Mouse (Mus musculus) liver, embryonic 14.5 days (tissue): ENCODE data around the gene Ttc6.

Source experiments
- CTCF ChIP-seq: IDR thresholded peaks from 2 replicates; pipeline ENCODE4 v1.5.1; 2016; ENCODE audit warnings: antibody characterized with exemption, low read depth, control low read depth
- EP300 ChIP-seq: IDR thresholded peaks from 2 replicates; pipeline ENCODE4 v1.6.1; 2016; ENCODE audit warnings: antibody characterized with exemption, low read depth

DNA sequence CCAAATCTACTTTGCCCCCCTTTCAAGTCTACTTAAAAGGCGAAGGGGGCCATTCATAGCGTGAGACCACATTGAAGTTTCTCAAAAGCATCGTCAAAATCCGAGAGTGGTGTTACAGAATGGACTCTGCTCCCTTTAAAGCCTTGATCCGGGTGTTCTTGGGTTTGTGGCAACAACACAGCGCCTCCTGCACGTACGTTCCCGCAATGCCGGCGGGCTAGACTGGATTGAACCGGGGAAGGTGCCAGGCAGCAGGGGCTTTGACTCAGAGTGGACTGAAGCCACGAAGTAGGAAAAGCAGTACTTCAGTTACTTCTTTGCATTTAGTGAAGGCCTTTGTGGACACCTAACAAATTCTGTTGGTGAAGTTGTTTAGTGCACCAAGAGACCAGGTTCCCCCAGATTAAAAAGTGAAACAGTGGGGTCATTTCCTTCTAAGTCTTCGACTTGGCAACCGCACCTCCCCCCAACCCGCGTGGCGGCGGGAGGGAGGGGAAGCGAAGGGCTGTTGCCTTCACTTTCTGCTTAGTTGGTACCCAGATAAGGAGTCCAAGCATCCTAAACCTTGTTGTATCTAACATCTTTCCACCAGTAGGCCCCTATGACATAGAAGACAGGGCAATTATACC, 15.4 kb upstream of the Ttc6 start:
- TF ChIP-seq CTCF (peak; percentile 43), EP300 (no peak)
